Mouse (Mus musculus) regulatory T cell (primary cell): ENCODE measurements around the gene Spats1.
"Not testable (repeated sequence)": the region's sequence is repeated elsewhere in the genome, so short reads cannot be mapped to it uniquely, and the experiment has no call there.

Experiments
- in situ Hi-C: fragments of 300-600 bp; cut with MboI, MseI; formaldehyde crosslinking; loops from one replicate; pipeline ENCODE4 v1.15.1; 2025; ENCODE audit warnings: high pct_unique_total_duplicates

Gene Spats1

DNA sequence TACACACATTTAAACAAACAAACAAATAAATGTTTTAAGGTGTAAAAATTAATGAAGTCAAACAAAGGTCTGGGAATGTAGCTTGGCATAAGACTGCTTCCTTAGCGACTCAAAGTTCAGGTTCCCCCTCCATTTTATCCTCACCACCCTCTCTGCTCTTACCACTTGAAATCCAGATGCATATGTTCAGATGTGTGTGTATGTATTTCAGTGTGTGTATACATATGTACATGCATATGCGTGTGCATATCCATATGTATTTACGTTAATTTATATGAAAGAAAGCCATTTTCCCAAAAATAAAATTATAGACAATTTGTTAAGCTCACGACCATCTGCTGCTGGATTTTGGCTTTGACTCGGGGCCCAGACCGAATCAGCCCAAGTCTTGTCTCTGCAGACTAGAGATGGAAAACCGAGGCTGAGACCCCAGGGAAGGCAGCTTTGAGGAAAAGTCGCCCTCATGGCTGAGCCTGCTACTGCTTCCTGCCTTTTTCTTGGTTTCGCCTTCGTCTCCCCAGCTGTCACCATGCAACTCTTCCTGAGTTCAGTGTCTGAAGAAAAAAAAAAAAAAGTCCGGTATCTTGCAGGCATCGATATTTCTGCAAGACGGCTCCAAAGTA, 15.4 kb upstream of the Spats1 start:
- in situ Hi-C loops: no loop called here

- in situ Hi-C loops: no loop called here
Observed at GRCm38 (mm10) chr17:45489736-45490135, 14.5 kb upstream of the Spats1 start.

- in situ Hi-C loops: no loop called here
Observed at GRCm38 (mm10) chr17:45488321-45489254, 13.4 kb upstream of the Spats1 start.

DNA sequence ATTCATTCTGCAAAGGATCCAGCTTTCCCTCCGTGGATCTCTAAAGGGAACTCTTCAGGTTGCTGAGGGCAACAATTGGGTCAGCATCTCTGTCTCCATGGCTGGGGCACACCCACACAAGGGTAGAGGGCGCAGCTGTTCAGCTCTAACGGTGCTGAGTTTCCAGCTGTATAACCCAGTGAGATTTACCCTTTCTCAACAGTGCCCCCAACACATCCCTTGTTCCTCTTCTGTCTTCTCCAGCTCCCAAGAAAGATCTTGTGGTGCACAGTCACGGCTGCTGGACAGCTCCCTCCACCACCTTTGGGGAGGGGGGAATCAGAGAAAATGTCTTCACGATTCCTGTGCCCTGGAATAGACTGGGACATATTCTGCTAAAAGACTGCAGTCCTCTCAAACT, 12.0 kb upstream of the Spats1 start:
- in situ Hi-C loops: no loop called here

- in situ Hi-C loops: no loop called here
Observed at GRCm38 (mm10) chr17:45485581-45485980, 10.4 kb upstream of the Spats1 start.

- in situ Hi-C loops: no loop called here
Observed at GRCm38 (mm10) chr17:45480429-45480828, 5.2 kb upstream of the Spats1 start.

DNA sequence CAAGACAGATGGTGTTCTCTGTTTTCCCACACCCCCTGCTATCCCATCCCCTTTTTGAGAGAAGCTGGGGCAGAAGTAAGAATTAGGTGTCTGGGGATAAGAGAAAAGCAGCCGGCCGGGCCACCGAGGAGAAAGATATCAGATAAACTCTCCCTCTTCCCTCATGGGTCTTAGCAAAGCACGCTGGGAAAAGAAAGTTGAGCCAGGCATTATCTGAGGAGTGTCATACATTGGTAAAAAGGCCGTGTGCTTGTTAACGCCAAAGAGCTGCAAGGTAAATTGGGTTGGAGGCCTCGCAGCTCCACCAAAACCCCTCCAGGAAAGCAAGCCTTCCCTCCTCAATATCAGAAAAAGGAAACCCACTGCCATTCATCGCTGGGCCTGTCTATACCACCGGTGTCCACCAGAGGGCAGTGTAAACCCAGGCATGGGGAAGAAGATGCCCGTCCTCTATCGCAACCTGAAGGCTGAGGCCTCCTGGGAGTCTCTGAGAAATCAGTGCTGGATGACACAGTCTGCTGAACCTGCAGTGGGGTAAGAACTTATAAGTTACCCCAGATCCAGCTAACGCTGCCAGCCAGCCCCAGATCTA, 3.1 kb upstream of the Spats1 start:
- in situ Hi-C loops: loop anchor here (5.0 kb wide), 1 partner anchor 74 kb away; no protein-coding TSS in a partner anchor

GRCm38 (mm10) chr17:45474146-45474545, 1.1 kb downstream of the Spats1 start:
- in situ Hi-C loops: no loop called here

DNA sequence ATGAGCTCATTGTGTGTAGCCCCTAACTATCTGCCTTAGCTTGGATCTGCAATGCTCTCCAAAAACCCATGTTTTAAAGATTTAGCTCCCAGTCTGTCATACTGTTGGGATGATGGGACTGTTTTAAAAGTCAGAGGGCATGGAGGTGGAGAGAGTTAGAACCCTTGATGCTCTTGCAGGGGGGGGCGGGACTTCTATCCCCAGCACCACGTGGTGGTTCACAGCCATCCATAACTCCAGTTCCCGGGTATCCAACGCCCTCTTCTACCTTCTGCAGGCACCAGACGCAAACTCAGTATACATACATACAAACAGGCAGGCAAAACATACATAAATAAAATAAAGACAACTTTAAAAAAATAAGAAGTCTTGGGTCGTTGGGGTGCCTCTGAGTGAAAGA, 1.5 kb downstream of the Spats1 start:
- in situ Hi-C loops: no loop called here

- in situ Hi-C loops: no loop called here
Observed at GRCm38 (mm10) chr17:45470726-45471125, 4.5 kb downstream of the Spats1 start.

GRCm38 (mm10) chr17:45468302-45468701, 6.9 kb downstream of the Spats1 start:
- in situ Hi-C loops: no loop called here

GRCm38 (mm10) chr17:45466701-45467100, 8.5 kb downstream of the Spats1 start:
- in situ Hi-C loops: no loop called here

- in situ Hi-C loops: no loop called here
Observed at GRCm38 (mm10) chr17:45464255-45464654, 11.0 kb downstream of the Spats1 start.

GRCm38 (mm10) chr17:45462506-45462905, 12.7 kb downstream of the Spats1 start:
- in situ Hi-C loops: no loop called here

DNA sequence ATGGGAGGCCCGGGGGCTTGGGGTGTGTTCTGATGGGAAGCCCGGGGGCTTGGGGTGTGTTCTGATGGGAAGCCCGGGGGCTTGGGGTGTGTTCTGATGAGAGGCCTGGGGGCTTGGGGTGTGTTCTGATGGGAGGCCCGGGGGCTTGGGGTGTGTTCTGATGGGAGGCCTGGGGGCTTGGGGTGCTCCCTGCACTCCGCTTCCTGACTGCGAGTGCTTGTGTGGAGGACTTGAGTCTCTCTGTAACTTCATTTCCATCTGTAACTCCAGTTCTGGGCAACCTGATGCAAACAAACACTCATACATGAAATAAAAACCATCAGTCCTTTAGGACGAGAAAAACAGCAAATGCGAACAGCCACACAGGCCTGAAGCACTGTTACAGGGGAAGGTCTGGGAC, 16.2 kb downstream of the Spats1 start:
- in situ Hi-C loops: no loop called here

- in situ Hi-C loops: no loop called here
Observed at GRCm38 (mm10) chr17:45458516-45458915, 16.7 kb downstream of the Spats1 start.

GRCm38 (mm10) chr17:45457487-45457886, 17.7 kb downstream of the Spats1 start:
- in situ Hi-C loops: no loop called here

- in situ Hi-C loops: no loop called here
Observed at GRCm38 (mm10) chr17:45456260-45457152, 18.7 kb downstream of the Spats1 start.

- in situ Hi-C loops: not testable (repeated sequence)
Observed at GRCm38 (mm10) chr17:45455783-45456182, 19.4 kb downstream of the Spats1 start.

DNA sequence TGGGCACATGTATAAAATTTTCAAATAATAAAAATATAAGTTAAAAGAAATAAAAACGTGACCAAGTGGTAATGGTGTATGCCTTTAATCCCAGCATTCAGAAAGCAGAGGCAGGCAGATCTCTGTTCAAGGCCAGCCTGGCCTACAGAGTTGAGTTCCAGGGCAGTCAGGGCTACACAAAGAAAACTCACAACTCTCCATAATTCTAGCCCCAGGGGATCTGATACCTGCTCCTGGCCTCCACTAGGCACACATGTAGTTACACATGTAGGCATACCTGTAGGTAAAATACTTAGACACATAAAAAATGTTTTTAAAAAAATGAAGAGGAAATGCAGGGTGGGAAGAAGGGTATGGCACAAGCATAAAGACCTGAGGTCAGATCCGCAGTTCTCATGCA, 20.4 kb downstream of the Spats1 start:
- in situ Hi-C loops: no loop called here

DNA sequence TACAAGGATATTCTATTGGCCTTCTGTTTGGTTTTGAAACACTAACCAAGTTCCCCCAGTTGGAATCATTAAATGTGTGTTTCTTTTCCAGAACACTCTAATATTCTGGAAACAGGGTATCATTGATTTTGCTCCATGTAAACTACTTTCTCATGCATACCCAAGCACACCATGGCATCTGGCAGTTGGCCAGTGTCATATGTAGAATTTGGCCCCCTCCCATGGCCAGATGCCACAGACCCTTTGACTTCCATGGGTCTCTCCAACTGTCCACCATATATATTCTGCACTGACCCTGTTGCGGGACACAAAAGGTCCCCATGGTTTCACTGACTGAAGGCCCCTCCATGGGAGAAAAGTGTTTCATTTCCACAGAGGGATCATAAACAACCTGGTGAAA, 22.9 kb downstream of the Spats1 start:
- in situ Hi-C loops: no loop called here

GRCm38 (mm10) chr17:45450153-45450552, 25.1 kb downstream of the Spats1 start:
- in situ Hi-C loops: no loop called here
